Mouse (Mus musculus): Measurements from ENCODE around the gene 1700001K19Rik.
"Not testable (repeated sequence)": the region's sequence is repeated elsewhere in the genome, so short reads cannot be mapped to it uniquely, and the experiment has no call there.

GRCm38 (mm10) chr12:110701363-110701762, 18.9 kb upstream of the 1700001K19Rik start:
- not testable (repeated sequence) for TF ChIP-seq POLR2A (IDR thresholded peaks at IDR 0.05; ENCODE audit: borderline replicate concordance, low read depth, low read length); CTCF (IDR thresholded peaks at IDR 0.05; ENCODE audit: low read depth, low read length)

Measured in bone marrow macrophage, adult 2 months (primary cell).